Mouse (Mus musculus): ENCODE measurements around the gene Hrg.

DNA sequence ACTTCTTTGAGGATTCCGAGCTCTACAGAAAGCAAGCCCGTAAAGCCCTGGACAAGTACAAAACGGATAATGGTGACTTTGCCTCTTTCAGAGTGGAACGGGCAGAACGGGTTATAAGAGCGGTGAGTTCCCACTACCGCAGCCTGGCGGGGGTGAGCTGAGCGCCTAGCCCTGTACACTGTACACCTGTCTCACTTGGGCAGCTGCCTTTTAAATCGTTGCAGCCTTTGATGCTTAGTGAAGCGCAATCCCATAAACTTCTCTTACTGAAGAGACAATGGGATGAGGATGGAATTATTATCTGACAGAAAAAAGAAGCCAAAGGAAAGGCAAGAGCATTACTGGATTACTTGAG is 5.2 kb downstream of the Hrg start:
- no peak for TF ChIP-seq POLR2A (IDR thresholded peaks at IDR 0.05; ENCODE audit: low read depth, low read length)
- TF ChIP-seq CTCF (IDR thresholded peaks at IDR 0.05; ENCODE audit: extremely low read depth, insufficient read depth, insufficient read length, insufficient replicate concordance): no peak
